Mouse (Mus musculus) MEL (cell line): ENCODE data around the gene Cbfa2t2. TPM values are rescaled to one million over a fixed set of nuclear protein-coding genes. Genes with fewer than 3 reads are reported as not detected.

Source experiments
- DNase-seq: peaks from one replicate; pipeline ENCODE4 v3.0.0; 2011; ENCODE audit warnings: low read depth, low spot score
- H3K27ac ChIP-seq: 2 replicates; pipeline ENCODE4 v1.5.1; 2012; ENCODE audit warnings: low read depth, mild to moderate bottlenecking, control low read depth, low read length, moderate library complexity; ENCODE audit not compliant: control insufficient read depth
- H3K27me3 ChIP-seq, 2 experiments: fragments of 150-350 bp in 1 of 2; sonication (generic) in 1 of 2; 2 replicates each; pipeline ENCODE4 v1.6.1; 2012; ENCODE audit warnings: low read length in 2 of 2, mild to moderate bottlenecking in 2 of 2, improper control_type of control experiment in 1 of 2, moderate library complexity in 1 of 2; ENCODE audit not compliant: insufficient read depth in 2 of 2, control insufficient read depth in 1 of 2
- H3K36me3 ChIP-seq, 2 experiments: 2 replicates each; pipeline ENCODE4 v1.6.1; 2012 to 2014; ENCODE audit warnings: low read length in 2 of 2, improper control_type of control experiment in 1 of 2, inconsistent platforms in 1 of 2, mild to moderate bottlenecking in 1 of 2; ENCODE audit not compliant: insufficient read depth in 2 of 2, control insufficient read depth in 1 of 2
- H3K4me1 ChIP-seq, 2 experiments: fragments of 150-350 bp in 1 of 2; sonication (generic) in 1 of 2; 2 replicates each; pipeline ENCODE4 v1.6.1; 2012; ENCODE audit warnings: low read length in 2 of 2, improper control_type of control experiment in 1 of 2, mild to moderate bottlenecking in 1 of 2; ENCODE audit not compliant: insufficient read depth in 2 of 2, control insufficient read depth in 1 of 2
- H3K4me3 ChIP-seq, 2 experiments: fragments of 150-350 bp in 1 of 2; sonication (generic) in 1 of 2; 2 replicates each; pipeline ENCODE4 v1.5.1; 2012; ENCODE audit warnings: low read depth in 2 of 2, low read length in 2 of 2, mild to moderate bottlenecking in 2 of 2, moderate library complexity in 2 of 2, control low read depth in 1 of 2, improper control_type of control experiment in 1 of 2; ENCODE audit not compliant: control insufficient read depth in 1 of 2, insufficient read depth in 1 of 2
- H3K79me2 ChIP-seq: 2 replicates; pipeline ENCODE4 v1.6.1; 2012; ENCODE audit warnings: mild to moderate bottlenecking, low read length, moderate library complexity; ENCODE audit not compliant: control insufficient read depth, poor library complexity, insufficient read depth
- H3K9ac ChIP-seq: 2 replicates; pipeline ENCODE4 v1.6.1; 2012; ENCODE audit warnings: low read depth, mild to moderate bottlenecking, control low read depth, low read length, moderate library complexity; ENCODE audit not compliant: control insufficient read depth, poor library complexity, severe bottlenecking
- H3K9me3 ChIP-seq: fragments of 150-350 bp; sonication (generic); replicated peaks from 2 replicates; pipeline ENCODE4 v1.6.1; 2012; ENCODE audit warnings: mild to moderate bottlenecking, low read length, improper control_type of control experiment, moderate library complexity; ENCODE audit not compliant: insufficient read depth
- BHLHE40 ChIP-seq: IDR thresholded peaks from 2 replicates; pipeline ENCODE4 v1.6.1; 2012; ENCODE audit warnings: low read depth, mild to moderate bottlenecking, inconsistent platforms, low read length, improper control_type of control experiment, borderline replicate concordance
- CHD1 ChIP-seq: IDR thresholded peaks from 2 replicates; pipeline ENCODE4 v1.6.1; 2012; ENCODE audit warnings: low read depth, mild to moderate bottlenecking, inconsistent platforms, low read length, improper control_type of control experiment
- CHD2 ChIP-seq: IDR thresholded peaks from 2 replicates; pipeline ENCODE4 v1.6.1; 2011; ENCODE audit warnings: low read length, improper control_type of control experiment
- CTCF ChIP-seq, 3 experiments: IDR thresholded peaks in 2 of 3; conservative IDR thresholded peaks in 1 of 3; 2 replicates each; pipeline ENCODE4 v1.5.1; 2011 to 2012; ENCODE audit warnings: low read length in 3 of 3, low read depth in 2 of 3, mild to moderate bottlenecking in 2 of 3, improper control_type of control experiment in 1 of 3, inconsistent platforms in 1 of 3, mixed read lengths in 1 of 3, moderate library complexity in 1 of 3; ENCODE audit not compliant: control insufficient read depth in 1 of 3, insufficient read depth in 1 of 3, poor library complexity in 1 of 3, severe bottlenecking in 1 of 3
- E2F4 ChIP-seq: IDR thresholded peaks from 2 replicates; pipeline ENCODE4 v1.6.1; 2011; ENCODE audit warnings: low read depth, low read length, improper control_type of control experiment, borderline replicate concordance
- ELF1 ChIP-seq: IDR thresholded peaks from 2 replicates; pipeline ENCODE4 v1.6.1; 2014; ENCODE audit warnings: low read depth, mild to moderate bottlenecking, inconsistent platforms, low read length, improper control_type of control experiment, moderate library complexity
- ETS1 ChIP-seq: IDR thresholded peaks from 2 replicates; pipeline ENCODE4 v1.6.1; 2012; ENCODE audit warnings: low read depth, mild to moderate bottlenecking, inconsistent platforms, low read length, improper control_type of control experiment, moderate library complexity
- GATA1 ChIP-seq: IDR thresholded peaks from 2 replicates; pipeline ENCODE4 v1.6.1; 2011; ENCODE audit warnings: low read depth, low read length, improper control_type of control experiment
- HCFC1 ChIP-seq: IDR thresholded peaks from 2 replicates; pipeline ENCODE4 v1.6.1; 2012; ENCODE audit warnings: low read depth, mild to moderate bottlenecking, inconsistent platforms, low read length, improper control_type of control experiment, moderate library complexity
- JUND ChIP-seq: IDR thresholded peaks from 2 replicates; pipeline ENCODE4 v1.6.1; 2011; ENCODE audit warnings: low read depth, mild to moderate bottlenecking, improper control_type of control experiment, low read length
- KAT2A ChIP-seq: conservative IDR thresholded peaks from 2 replicates; pipeline ENCODE4 v1.6.1; 2012; ENCODE audit warnings: low read depth, low read length, improper control_type of control experiment, inconsistent platforms
- MAX ChIP-seq: IDR thresholded peaks from 2 replicates; pipeline ENCODE4 v1.6.1; 2011; ENCODE audit warnings: low read length, improper control_type of control experiment
- MAZ ChIP-seq: IDR thresholded peaks from 2 replicates; pipeline ENCODE4 v1.6.1; 2012; ENCODE audit warnings: low read depth, mild to moderate bottlenecking, inconsistent platforms, low read length, improper control_type of control experiment
- MEF2A ChIP-seq: IDR thresholded peaks from 2 replicates; pipeline ENCODE4 v1.6.1; 2014; ENCODE audit warnings: low read depth, mild to moderate bottlenecking, inconsistent platforms, low read length, improper control_type of control experiment; ENCODE audit not compliant: poor library complexity, insufficient replicate concordance, severe bottlenecking; ENCODE audit errors: extremely low read depth
- MXI1 ChIP-seq: IDR thresholded peaks from 2 replicates; pipeline ENCODE4 v1.6.1; 2011; ENCODE audit warnings: mild to moderate bottlenecking, low read depth, low read length, improper control_type of control experiment
- MYB ChIP-seq: IDR thresholded peaks from 2 replicates; pipeline ENCODE4 v1.6.1; 2011; ENCODE audit warnings: mild to moderate bottlenecking, low read depth, low read length, improper control_type of control experiment
- MYC ChIP-seq: IDR thresholded peaks from 2 replicates; pipeline ENCODE4 v1.6.1; 2011; ENCODE audit warnings: low read depth, mild to moderate bottlenecking, low read length, improper control_type of control experiment, moderate library complexity
- NELFE ChIP-seq: IDR thresholded peaks from 2 replicates; pipeline ENCODE4 v1.6.1; 2011; ENCODE audit warnings: low read depth, low read length, improper control_type of control experiment
- POLR2A ChIP-seq, 2 experiments: IDR thresholded peaks; 2 replicates each; pipeline ENCODE4 v1.6.1; 2011 to 2012; ENCODE audit warnings: low read length in 2 of 2, mild to moderate bottlenecking in 2 of 2, control low read depth in 1 of 2, improper control_type of control experiment in 1 of 2, low read depth in 1 of 2, moderate library complexity in 1 of 2; ENCODE audit not compliant: control insufficient read depth in 1 of 2, insufficient read depth in 1 of 2, poor library complexity in 1 of 2
- POLR2AphosphoS5 ChIP-seq: IDR thresholded peaks from 2 replicates; pipeline ENCODE4 v1.6.1; 2012; ENCODE audit warnings: low read depth, borderline replicate concordance, mild to moderate bottlenecking, inconsistent platforms, low read length, moderate library complexity, mixed read lengths
- RAD21 ChIP-seq: IDR thresholded peaks from 2 replicates; pipeline ENCODE4 v1.6.1; 2011; ENCODE audit warnings: mild to moderate bottlenecking, low read depth, low read length, improper control_type of control experiment
- SMC3 ChIP-seq: IDR thresholded peaks from 2 replicates; pipeline ENCODE4 v1.6.1; 2011; ENCODE audit warnings: low read depth, low read length, improper control_type of control experiment
- TCF12 ChIP-seq: IDR thresholded peaks from 2 replicates; pipeline ENCODE4 v1.6.1; 2014; ENCODE audit warnings: low read depth, mild to moderate bottlenecking, inconsistent platforms, low read length, improper control_type of control experiment, moderate library complexity
- UBTF ChIP-seq: IDR thresholded peaks from 2 replicates; pipeline ENCODE4 v1.6.1; 2012; ENCODE audit warnings: low read depth, mild to moderate bottlenecking, inconsistent platforms, low read length, improper control_type of control experiment, moderate library complexity, borderline replicate concordance; ENCODE audit not compliant: insufficient read depth
- USF2 ChIP-seq, 2 experiments: IDR thresholded peaks; 2 replicates each; pipeline ENCODE4 v1.6.1; 2011 to 2012; ENCODE audit warnings: improper control_type of control experiment in 2 of 2, low read length in 2 of 2, borderline replicate concordance in 1 of 2, inconsistent platforms in 1 of 2, low read depth in 1 of 2, mild to moderate bottlenecking in 1 of 2; ENCODE audit not compliant: insufficient read depth in 1 of 2
- ZC3H11A ChIP-seq: IDR thresholded peaks from 2 replicates; pipeline ENCODE4 v1.6.1; 2012; ENCODE audit warnings: low read depth, mild to moderate bottlenecking, inconsistent platforms, low read length, improper control_type of control experiment
- ZKSCAN1 ChIP-seq: IDR thresholded peaks from 2 replicates; pipeline ENCODE4 v1.6.1; 2012; ENCODE audit warnings: low read depth, mild to moderate bottlenecking, inconsistent platforms, low read length, improper control_type of control experiment, moderate library complexity
- ZNF384 ChIP-seq: IDR thresholded peaks from 2 replicates; pipeline ENCODE4 v1.6.1; 2012; ENCODE audit warnings: low read depth, mild to moderate bottlenecking, inconsistent platforms, low read length, improper control_type of control experiment
- polyA plus RNA-seq, 2 experiments: library from polyadenylated mRNA; stranded (reverse) in 1 of 2; unstranded in 1 of 2; fragments of >175 nt in 1 of 2; fragments of >200 nt in 1 of 2; gene quantifications; 2 replicates each; pipeline versions ENCODE4 v1.2.1 to v1.2.4; 2012; ENCODE audit warnings: low replicate concordance in 2 of 2, low read depth in 1 of 2; ENCODE audit not compliant: insufficient read length in 2 of 2, insufficient read depth in 1 of 2, missing spikeins in 1 of 2
- total RNA-seq: library from RNA; depleted of rRNA; stranded (reverse); fragments of 300-350 nt; gene quantifications from 2 replicates; pipeline ENCODE4 v1.2.3, GENCODE M21; 2012

The Cbfa2t2 gene
- total and polyA plus RNA-seq, 3 experiments: 5.9 to 23.1 TPM; not detected in 1

- Histone ChIP-seq H3K27me3 (no peaks in the 10 kb centered on the region), H3K79me2 (peaks cover 12% of the 10 kb centered on the region), H3K27ac (no peak overlapping the region), H3K9me3 (no peaks in the 10 kb centered on the region), H3K36me3 (peaks cover 0 to 8% of the 10 kb centered on the region in 2 experiments; a peak in 2 of 4 replicates), H3K4me3 (no peak overlapping the region), H3K4me1 (peaks cover 0 to 3% of the 10 kb centered on the region in 2 experiments; a peak in 1 of 4 replicates), H3K9ac (no peak overlapping the region)
- TF ChIP-seq MAX: no peak
- no peak for TF ChIP-seq ETS1
- no peak for TF ChIP-seq NELFE
- TF ChIP-seq SMC3: no peak
- TF ChIP-seq POLR2A (IDR thresholded peaks at IDR 0.05; ENCODE audit: control insufficient read depth in 1 of 2, insufficient read depth in 1 of 2, low read depth in 1 of 2, low read length in 2 of 2, poor library complexity in 1 of 2): no peak
- no peak for TF ChIP-seq GATA1
- TF ChIP-seq RAD21: no peak
- no peak for TF ChIP-seq MYB
- no peak for TF ChIP-seq ZNF384
- no peak for TF ChIP-seq ZC3H11A
- TF ChIP-seq CHD1: no peak
- TF ChIP-seq E2F4: no peak
- TF ChIP-seq MYC: no peak
- TF ChIP-seq TCF12: no peak
- no peak for TF ChIP-seq POLR2AphosphoS5
- no peak for TF ChIP-seq BHLHE40
- TF ChIP-seq CHD2: no peak
- no peak for TF ChIP-seq MEF2A
- TF ChIP-seq MAZ: no peak
- no peak for TF ChIP-seq ELF1
- no peak for DNase-seq
Measured at GRCm38 (mm10) chr2:154448633-154449032, 12.4 kb downstream of the Cbfa2t2 start.

- no peak for DNase-seq
- Histone ChIP-seq H3K79me2 (peaks cover 9% of the 10 kb centered on the region), H3K4me1 (peaks cover 8 to 21% of the 10 kb centered on the region in 2 experiments), H3K27me3 (no peaks in the 10 kb centered on the region)
- no peak for TF ChIP-seq MEF2A
- no peak for TF ChIP-seq ETS1
- peak in 2 of 3 experiments; percentile 7 to 16; a peak in 2 of 6 replicates for TF ChIP-seq CTCF (IDR thresholded peaks at IDR 0.05 in 2 of 3, conservative IDR thresholded peaks at IDR 0.05 in 1 of 3; ENCODE audit: control insufficient read depth in 1 of 3, insufficient read depth in 1 of 3, low read depth in 2 of 3, low read length in 3 of 3, poor library complexity in 1 of 3, severe bottlenecking in 1 of 3)
- TF ChIP-seq E2F4: no peak
- TF ChIP-seq ELF1: no peak
- no peak for TF ChIP-seq MXI1
- TF ChIP-seq SMC3: 0 out of 2 replicates have a peak, but pooled peaks have one; percentile 11
- TF ChIP-seq ZKSCAN1: no peak
- TF ChIP-seq ZC3H11A: no peak
- TF ChIP-seq UBTF: no peak
- no peak for TF ChIP-seq MYB
- no peak for TF ChIP-seq USF2 (IDR thresholded peaks at IDR 0.05; ENCODE audit: borderline replicate concordance in 1 of 2, insufficient read depth in 1 of 2, low read depth in 1 of 2, low read length in 2 of 2)
- no peak for TF ChIP-seq CHD1
- no peak for TF ChIP-seq KAT2A
- peak; percentile 14 for TF ChIP-seq RAD21
- no peak for TF ChIP-seq HCFC1
- TF ChIP-seq POLR2AphosphoS5: no peak
- no peak for TF ChIP-seq JUND
- TF ChIP-seq, all 39 proteins: peak for 3
- Histone ChIP-seq H3K36me3 (peaks cover 1 to 28% of the 10 kb centered on the region in 2 experiments; a peak in 2 of 4 replicates), H3K9ac (no peak overlapping the region), H3K9me3 (no peaks in the 10 kb centered on the region), H3K4me3 (no peak overlapping the region), H3K27ac (no peak overlapping the region)
Measured at GRCm38 (mm10) chr2:154452951-154453350, 16.7 kb downstream of the Cbfa2t2 start.
